Mouse (Mus musculus) C2C12 (cell line): Measurements from ENCODE around the gene Apaf1.

Source experiments
- CTCF ChIP-seq: IDR thresholded peaks from one replicate; pipeline ENCODE4 v1.5.1; 2011; ENCODE audit not compliant: control insufficient read depth, insufficient read depth, insufficient read length
- MAX ChIP-seq: IDR thresholded peaks from one replicate; pipeline ENCODE4 v1.6.1; 2011; ENCODE audit warnings: mild to moderate bottlenecking, control low read depth
- USF1 ChIP-seq: IDR thresholded peaks from one replicate; pipeline ENCODE4 v1.6.1; 2011; ENCODE audit warnings: low read depth, mild to moderate bottlenecking, control low read depth, moderate library complexity

DNA sequence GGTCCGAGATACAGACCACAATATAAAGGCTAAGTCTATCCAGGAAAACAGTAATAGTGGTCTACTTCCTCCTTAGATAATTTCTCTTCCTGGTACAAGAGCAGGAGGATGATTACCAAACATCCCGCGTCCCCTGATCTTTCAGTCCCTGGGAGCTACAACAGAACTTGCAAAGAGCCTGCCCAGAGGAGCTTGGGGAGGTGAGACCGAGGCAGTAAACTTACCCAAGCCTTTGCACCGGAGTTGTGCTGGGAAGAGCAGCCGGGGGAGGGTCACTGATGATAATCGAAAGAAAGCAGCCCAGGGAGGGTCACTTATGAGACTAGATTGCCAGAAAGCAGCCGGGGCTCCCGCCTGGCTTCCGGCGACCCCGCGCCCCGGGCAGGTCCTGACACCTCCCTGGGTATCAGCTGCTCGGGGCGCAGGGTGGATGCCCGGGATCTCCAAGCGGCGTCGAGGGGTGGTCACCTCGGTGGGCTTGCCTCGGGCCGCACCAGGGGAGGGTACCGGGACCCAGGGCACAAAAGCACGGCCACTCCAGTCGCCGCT is 537 bp downstream of the Apaf1 start:
- TF ChIP-seq CTCF (no peak), MAX (no peak), USF1 (no peak)
